Mouse (Mus musculus) adipocyte (in vitro differentiated cells): ENCODE results near the gene Uba3.
A peak's percentile ranks its signal among the peaks of the same experiment; 100 is the strongest.

Experiments used
- DNase-seq: peaks from one replicate; pipeline ENCODE4 v3.0.0-alpha.2; 2016; ENCODE audit warnings: low spot score

Gene Uba3

GRCm38 (mm10) chr6:97205439-97205885 lies at the start of gene Uba3:
Gene Uba3 (minus strand): TSS chr6:97205647.
- DNase-seq = peak; percentile 100

DNA sequence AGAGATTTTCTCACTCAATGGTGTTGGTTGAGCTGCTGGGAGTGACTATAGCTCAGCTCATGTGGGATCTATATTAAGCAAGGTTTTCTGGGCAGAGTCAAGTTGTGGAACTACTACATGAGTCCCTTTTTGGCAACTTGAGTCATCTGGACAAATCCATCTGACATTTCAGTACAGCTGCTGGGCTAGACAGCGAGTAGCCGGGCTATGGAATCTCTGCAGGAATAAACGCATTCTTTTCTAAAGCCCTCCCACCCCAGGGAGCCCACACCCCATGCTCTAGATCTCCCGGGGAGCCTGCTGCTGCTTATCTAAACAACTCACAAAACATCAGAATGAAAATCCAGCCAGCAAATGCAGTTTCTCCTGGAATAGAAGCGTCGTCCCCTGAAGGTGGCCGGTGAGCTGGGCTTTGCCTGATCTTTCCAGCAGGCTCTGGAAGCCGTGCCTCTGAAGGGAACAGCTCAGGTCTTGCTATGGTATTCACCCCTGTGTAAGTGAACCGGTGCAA lies 47.3 kb upstream of the Uba3 start, which contains the start of gene Lmod3:
Lmod3 (minus strand) TSS at position 49 of the 511 bp plus-strand sequence.
- peak; percentile 47 for DNase-seq

DNA sequence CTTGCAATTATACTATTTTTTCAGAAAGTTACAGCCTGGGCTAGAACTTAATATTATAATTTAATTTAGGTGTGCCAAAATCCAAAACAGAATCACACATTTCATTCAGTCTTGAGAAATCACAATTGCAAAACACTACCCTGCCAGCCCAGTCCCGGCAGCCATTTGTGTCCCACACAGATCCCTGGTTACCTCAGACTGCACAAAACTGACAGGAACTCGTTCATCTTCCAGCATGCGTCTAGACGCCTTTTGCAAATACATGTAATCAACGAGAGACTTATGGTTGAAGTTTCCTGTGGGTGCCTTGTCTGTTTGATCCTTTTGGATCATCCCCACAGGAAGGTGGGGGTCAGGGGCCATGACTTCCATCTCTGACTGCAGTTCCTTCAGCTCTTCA lies 46.6 kb upstream of the Uba3 start:
- peak; percentile 58 for DNase-seq

DNA sequence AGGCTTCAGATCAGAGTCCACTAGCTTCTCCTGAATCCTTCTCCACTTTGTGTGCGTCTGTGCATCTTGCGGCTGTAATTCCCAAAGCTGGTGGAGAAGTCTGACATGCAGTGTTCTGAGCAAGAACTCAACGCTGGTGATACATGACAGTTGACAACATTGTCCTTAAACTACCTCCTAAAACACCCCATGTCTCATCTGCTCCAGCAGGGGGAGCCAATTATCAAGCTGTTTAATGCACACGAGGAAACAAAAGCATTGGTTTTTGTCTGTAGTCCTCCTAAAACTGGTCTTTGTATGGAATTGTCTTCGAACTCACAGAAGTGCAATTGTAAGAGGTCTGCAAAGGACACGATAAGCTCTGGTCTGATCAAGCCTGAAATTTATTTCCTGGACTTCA lies 45.5 kb upstream of the Uba3 start:
- peak; percentile 82 for DNase-seq

DNA sequence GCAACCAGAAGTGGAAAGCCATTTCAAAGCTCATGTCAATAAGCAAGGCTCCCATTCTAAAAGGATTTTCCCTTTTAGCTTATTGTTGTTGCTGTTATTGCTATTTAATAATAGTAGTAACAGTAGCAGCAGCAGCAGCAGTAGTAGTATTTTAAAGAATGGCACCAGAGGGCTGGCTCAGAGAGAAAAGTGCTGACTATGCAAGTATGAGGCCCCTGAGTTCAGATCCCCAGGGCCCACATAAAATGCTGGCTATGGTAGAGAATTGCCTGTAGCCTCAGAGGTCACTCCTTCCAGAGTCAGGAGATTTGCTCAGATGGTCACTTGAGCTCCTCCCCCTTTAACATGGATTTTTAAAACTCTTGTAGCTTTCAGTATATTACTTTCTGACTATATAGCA lies 39.8 kb upstream of the Uba3 start:
- DNase-seq = no peak

DNA sequence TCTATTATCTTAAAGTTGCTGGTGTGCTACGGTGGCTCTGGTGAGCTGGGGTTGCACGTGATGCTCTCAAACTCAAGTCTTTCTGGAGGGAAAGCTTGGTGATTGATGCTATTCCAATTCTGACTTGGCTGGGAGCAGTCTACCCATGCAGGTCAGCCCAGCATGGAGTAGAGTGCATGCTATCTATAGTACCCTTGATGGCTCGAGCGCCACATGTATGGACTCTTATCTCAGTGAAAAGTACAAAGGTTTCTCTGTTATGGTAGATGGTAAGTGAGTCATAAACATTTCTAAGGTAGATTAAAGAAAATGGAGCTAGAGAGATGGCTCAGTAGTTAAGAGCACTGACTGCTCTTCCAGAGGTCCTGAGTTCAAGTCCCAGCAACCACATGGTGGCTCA lies 37.1 kb upstream of the Uba3 start:
- DNase-seq = no peak

DNA sequence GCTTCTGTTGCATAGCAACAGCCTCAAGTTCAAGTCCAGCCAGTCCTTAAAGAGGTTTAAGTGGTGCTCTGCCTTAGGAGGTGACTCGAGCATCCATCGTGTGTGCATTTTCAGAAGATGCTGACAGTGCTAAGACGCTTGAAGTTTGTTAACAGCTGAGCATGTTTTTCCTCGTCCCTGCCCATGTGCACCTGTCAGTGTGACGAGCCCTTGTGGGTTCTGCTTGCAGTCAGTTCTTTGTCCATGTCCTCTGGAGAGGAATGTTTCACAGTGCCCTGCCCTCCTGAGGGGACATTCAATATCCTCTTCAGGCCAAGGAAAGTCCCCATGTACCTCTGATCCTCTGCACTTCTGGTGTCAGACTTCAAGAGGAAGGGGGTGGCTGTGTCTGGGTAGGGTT lies 34.6 kb upstream of the Uba3 start:
- no peak for DNase-seq

DNA sequence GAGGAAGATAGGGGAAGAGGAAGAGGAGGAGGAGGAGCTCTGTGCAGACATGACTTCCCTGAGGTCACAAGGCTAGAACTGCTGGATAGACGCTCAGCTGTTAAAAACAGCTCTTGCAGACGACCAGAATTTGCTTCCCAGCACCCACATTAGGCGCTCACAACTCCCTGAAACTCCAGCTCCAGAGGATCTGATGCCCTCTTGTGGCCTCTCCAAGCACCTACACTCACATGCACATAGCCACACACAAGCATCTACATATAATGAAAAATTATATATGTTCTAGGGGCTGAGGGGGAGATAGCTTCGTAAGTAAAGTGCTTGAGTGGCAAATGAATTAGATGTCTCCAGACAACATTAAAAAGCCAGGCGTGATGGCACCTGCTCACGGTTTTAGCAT lies 33.9 kb upstream of the Uba3 start:
- DNase-seq = no peak

- DNase-seq = no peak
Measured at GRCm38 (mm10) chr6:97236088-97236487, 30.6 kb upstream of the Uba3 start.

DNA sequence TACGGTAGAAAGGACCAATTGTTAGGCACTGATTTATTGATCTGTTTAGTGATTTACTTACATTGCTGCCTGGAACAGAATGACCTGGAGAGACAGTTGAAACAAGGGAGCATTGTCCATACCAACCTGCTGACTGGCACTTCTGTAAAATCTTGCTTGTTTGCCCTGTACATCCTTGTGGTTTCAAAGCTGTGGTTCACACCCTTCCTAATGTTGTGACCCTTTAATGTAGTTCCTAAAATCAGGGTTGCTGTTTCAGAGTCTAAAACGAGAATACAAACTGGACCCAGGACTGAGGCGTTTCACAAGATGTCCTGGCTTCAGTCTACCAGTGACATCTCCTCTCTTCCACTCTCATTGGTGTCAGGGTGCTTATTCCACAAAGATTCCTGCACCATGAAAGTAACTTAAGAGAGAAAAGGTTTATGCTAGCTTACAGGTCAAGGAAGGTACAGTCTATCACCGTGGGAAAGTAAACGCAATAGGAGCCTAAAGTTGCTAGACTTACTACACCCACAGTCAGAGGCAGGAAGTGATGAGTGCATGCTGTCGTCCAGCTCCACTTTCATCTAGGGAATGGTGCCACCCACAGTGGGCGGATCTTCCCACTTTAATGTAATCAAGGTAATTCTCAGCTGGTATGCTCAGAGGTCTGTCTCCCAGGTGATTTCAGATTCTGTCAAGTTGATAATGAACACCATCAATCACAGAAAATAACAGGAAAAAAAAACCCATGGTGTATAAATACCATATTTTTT lies 29.6 kb upstream of the Uba3 start:
- no peak for DNase-seq

DNA sequence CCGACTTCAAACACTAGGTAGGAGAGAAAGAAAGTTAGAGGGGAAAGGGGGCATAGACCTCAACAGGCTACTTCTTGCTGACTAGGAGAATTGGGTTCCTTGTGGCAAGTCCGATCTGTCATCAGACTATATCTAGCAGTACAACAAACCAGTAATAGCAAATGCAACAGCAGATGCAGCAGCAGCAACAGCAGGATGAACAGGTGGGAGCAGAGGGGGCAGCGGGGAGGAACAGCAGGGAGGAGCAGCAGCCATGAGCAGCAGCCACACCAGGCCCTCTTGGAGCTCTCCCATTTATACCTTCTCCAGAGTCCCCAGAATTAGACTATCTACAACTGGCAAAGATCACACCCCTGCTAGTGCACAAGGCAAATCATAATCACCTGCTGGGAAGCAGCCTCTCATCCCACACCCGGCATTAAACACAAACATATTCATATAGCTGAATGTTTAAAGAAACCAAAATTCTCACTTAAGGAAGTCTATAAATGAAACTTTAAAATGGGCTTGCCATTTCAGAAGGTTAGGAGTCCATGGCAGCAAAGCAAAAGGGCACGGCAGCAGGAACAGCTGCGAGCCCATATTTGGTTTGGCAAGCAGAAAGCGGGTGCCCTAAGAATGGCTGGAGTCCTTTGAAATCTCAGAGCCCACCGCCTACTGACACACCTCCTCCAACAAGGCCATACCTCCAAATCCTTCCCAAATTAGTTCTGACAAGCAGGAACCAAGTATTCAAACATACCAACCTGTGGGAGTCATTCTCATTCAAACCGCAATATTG lies 21.8 kb upstream of the Uba3 start:
- no peak for DNase-seq

- no peak for DNase-seq
Measured at GRCm38 (mm10) chr6:97226083-97226491, 20.6 kb upstream of the Uba3 start.

DNA sequence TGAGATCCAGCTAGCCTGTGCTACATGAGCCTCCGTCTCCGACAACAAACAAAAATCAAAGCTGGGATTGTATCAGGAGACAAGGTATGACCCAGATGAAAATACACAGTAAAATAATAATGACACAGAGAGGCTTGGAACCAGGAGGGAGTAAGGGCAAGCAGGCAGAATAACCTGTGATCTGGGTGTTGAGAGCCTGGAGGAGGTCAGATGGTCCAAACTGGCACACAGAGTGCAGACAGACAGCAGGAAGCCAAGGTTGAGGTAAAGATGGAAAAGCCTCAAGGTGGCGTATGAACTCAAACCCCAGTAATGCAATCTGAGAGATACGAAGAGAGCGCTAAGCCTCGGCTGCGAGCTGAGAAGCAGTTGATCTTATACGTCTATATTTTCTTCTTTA lies 19.1 kb upstream of the Uba3 start:
- DNase-seq = no peak

DNA sequence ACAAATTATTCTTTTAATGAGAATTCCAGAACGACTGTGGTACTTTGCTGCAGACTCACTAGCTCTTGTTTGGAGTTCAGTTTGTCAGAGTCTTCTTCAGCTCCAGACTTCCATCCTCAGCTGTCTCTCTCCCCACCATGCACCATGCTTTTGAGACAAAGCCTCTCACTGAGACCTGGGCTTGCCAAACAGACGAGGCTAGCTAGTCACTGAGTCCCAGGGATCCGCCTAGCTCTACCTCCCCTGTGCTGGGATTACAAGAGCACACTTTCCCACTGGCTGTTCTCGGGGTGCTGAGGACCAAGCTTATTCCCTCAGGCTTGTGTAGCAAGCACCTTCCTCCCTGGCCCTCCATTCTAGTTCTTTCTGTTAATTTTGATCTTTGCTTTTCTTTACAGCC lies 18.1 kb upstream of the Uba3 start:
- no peak for DNase-seq

- no peak for DNase-seq
Measured at GRCm38 (mm10) chr6:97222931-97223467, 17.6 kb upstream of the Uba3 start.

DNA sequence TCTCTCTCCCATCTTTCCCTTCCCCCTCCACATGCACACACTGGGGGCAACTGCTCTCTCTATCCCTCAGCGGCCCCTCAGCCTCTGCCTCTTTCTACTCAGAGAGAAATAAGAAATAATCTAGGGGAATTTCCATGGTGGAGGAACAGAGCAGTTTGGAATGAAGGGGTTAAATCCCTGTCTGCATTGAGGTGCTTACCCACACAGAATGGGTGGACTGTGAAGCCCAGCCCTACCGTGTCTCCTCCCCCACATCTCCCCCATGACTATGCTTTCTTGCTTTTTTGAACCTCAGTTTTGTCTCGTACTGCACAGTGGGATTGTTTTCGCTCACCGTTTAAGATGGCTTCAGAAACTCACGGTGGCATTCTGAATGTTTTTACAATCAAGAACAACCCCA lies 16.9 kb upstream of the Uba3 start:
- no peak for DNase-seq

DNA sequence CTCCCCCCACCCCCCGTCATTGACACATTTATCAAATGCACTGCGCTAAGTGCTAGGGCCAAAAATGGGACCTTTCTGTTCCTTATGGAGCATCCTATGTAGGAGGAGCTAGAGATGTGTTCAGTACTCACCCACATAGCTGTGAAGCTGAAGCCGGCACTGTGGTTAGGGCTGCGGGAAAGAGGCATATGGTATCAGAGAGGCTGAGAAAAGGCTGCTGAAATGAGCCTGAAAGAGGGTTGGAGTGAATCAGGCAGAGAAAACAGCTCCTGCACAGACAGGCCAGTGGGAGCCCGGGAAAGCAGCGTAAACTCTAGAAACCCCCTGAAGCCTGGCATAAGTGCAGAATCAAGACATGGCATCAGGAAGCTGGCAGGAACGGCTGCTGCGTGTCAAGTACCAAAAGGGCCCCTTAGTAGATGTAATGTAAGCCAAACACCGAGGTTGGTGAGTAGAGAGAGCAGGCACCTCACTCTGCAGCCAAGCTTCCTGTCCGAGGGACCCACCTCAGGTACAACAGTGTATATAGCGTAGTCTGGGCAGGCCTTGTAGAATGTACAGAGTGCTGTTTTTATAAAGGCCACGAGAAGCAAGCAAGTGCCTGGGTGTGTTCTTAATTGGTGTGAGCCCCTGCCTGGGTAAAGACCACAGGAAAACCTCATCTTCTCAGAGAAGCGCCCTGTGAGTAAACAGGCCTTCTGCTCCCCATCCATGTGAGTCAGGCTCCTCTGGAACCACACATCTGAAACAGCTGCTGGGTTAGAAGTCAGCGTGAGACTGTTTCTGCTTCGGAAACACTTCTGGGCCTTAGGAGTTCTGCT lies 16.0 kb upstream of the Uba3 start:
- DNase-seq = no peak

DNA sequence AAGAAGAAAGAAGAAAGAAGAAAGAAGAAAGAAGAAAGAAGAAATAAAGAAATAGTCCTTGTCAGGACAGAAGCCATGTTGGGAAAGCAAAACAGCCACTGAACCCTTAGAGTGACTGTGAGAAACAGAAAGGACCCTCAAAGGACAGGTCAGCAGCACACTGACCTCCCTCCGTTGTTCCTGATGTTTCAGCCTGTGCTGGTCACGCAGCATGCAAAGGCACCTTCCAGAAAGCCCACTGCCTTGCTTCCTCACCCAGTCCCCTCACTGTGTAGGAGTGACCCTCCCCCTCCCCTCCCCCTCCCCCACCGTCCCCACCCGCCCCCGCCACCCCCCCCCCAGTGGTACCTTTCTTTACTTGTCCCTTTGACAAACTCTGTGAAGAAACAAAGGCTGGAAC lies 15.2 kb upstream of the Uba3 start:
- no peak for DNase-seq

DNA sequence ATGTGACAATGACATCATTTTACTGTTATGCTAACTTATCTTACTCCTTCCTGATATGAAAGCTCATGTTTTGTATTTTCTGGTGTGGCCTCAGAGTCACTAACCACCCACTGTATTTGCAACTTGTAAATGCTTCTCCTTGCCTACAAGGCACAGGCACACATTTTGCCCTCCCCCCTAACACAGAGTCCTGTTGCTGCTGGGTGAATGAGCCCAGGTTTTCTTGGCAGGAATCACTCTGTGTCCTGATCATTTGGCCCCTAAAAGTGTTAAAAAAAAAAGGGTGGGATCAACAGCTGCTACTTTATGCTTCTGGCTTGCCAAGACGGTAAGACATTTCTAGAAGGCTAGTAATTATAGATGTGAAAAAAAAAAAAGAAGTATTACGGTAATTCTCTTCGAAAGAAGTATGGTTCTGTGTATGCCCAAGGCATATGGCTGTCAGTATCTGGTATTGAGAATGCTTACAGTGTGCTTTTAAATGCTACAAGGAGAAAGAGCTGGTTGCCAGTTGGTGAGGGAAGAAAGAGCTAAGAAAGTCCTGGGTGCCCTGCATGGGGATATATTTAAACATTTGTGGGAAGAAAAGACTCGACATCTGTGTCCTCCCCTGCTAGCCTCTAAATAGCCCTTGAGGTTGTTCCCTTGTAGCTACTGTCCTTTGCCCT lies 10.8 kb upstream of the Uba3 start:
- DNase-seq = no peak

GRCm38 (mm10) chr6:97211981-97212380 lies 6.5 kb upstream of the Uba3 start:
- peak; percentile 82 for DNase-seq

- peak; percentile 50 for DNase-seq
Measured at GRCm38 (mm10) chr6:97210962-97211601, 5.6 kb upstream of the Uba3 start.
